Mouse (Mus musculus): ENCODE results near the gene Hoxc8. TPM values are rescaled to one million over a fixed set of nuclear protein-coding genes. Genes with fewer than 3 reads are reported as not detected.

Gene Hoxc8
- total and polyA plus RNA-seq, 3 experiments: 0.31 to 1.7 TPM; not detected in 1

GRCm38 (mm10) chr15:102978615-102979515 lies 11.5 kb upstream of the Hoxc8 start:
- peak; percentile 86 for DNase-seq (ENCODE audit: low read depth, low spot score)
- Histone ChIP-seq H3K27me3 (ENCODE audit: control insufficient read depth in 1 of 2, insufficient read depth in 2 of 2, low read length in 2 of 2) (no peaks in the 10 kb centered on the region), H3K79me2 (ENCODE audit: control insufficient read depth, insufficient read depth, low read length, poor library complexity) (peaks cover 54% of the 10 kb centered on the region), H3K4me1 (ENCODE audit: control insufficient read depth in 1 of 2, insufficient read depth in 2 of 2, low read length in 2 of 2) (peaks cover 16 to 23% of the 10 kb centered on the region in 2 experiments), H3K9ac (ENCODE audit: control insufficient read depth, low read depth, low read length, poor library complexity, severe bottlenecking) (peak overlapping the region; percentile 93), H3K27ac (ENCODE audit: control insufficient read depth, low read depth, low read length) (peak overlapping the region; percentile 83), H3K9me3 (replicated peaks; ENCODE audit: insufficient read depth, low read length) (no peaks in the 10 kb centered on the region), H3K4me3 (ENCODE audit: control insufficient read depth in 1 of 2, insufficient read depth in 1 of 2, low read depth in 2 of 2, low read length in 2 of 2) (peak overlapping the region; percentile 81 to 89), H3K36me3 (ENCODE audit: control insufficient read depth in 1 of 2, insufficient read depth in 2 of 2, low read length in 2 of 2) (peaks cover 0 to 18% of the 10 kb centered on the region in 2 experiments; a peak in 3 of 4 replicates)
- TF ChIP-seq POLR2A (IDR thresholded peaks at IDR 0.05; ENCODE audit: control insufficient read depth in 1 of 2, insufficient read depth in 1 of 2, low read depth in 1 of 2, low read length in 2 of 2, poor library complexity in 1 of 2) (peak in 1 of 2 experiments; percentile 45; a peak in 2 of 4 replicates), MYC (IDR thresholded peaks at IDR 0.05; ENCODE audit: low read depth, low read length) (peak; percentile 54; the same call in 1 of the 2 replicates), TBP (IDR thresholded peaks at IDR 0.05; ENCODE audit: low read depth, low read length) (peak; percentile 95), ZMIZ1 (IDR thresholded peaks at IDR 0.05; ENCODE audit: low read depth, low read length) (no peak), UBTF (IDR thresholded peaks at IDR 0.05; ENCODE audit: borderline replicate concordance, insufficient read depth, low read depth, low read length) (peak; percentile 94; the same call in 1 of the 2 replicates), MAFK (IDR thresholded peaks at IDR 0.05; ENCODE audit: borderline replicate concordance, low read depth, low read length) (0 out of 2 replicates have a peak, but pooled peaks have one; percentile 8), ZC3H11A (IDR thresholded peaks at IDR 0.05; ENCODE audit: low read depth, low read length) (no peak), CHD2 (IDR thresholded peaks at IDR 0.05; ENCODE audit: low read length) (peak; percentile 10; the same call in 1 of the 2 replicates), HCFC1 (IDR thresholded peaks at IDR 0.05; ENCODE audit: low read depth, low read length) (peak; percentile 28; the same call in 1 of the 2 replicates), ETS1 (IDR thresholded peaks at IDR 0.05; ENCODE audit: low read depth, low read length) (0 out of 2 replicates have a peak, but pooled peaks have one; percentile 10), NELFE (IDR thresholded peaks at IDR 0.05; ENCODE audit: low read depth, low read length) (peak; percentile 29; the same call in 1 of the 2 replicates), MYB (IDR thresholded peaks at IDR 0.05; ENCODE audit: low read depth, low read length) (no peak), EP300 (IDR thresholded peaks at IDR 0.05; ENCODE audit: low read depth in 1 of 2, low read length in 2 of 2) (peak in 1 of 2 experiments; percentile 1; a peak in 2 of 4 replicates), RCOR1 (IDR thresholded peaks at IDR 0.05; ENCODE audit: low read depth, low read length) (no peak; the same call in 1 of the 2 replicates), CHD1 (IDR thresholded peaks at IDR 0.05; ENCODE audit: low read depth, low read length) (no peak; the same call in none of the 2 replicates), JUND (IDR thresholded peaks at IDR 0.05; ENCODE audit: low read depth, low read length) (0 out of 2 replicates have a peak, but pooled peaks have one; percentile 6), MAZ (IDR thresholded peaks at IDR 0.05; ENCODE audit: low read depth, low read length) (no peak), GATA1 (IDR thresholded peaks at IDR 0.05; ENCODE audit: low read depth, low read length) (peak; percentile 40), SIN3A (IDR thresholded peaks at IDR 0.05; ENCODE audit: low read length) (peak; percentile 16)
